Mouse (Mus musculus) ovary, adult 18-20 months (tissue): ENCODE data around the gene Pold1.

Source experiments
- DNase-seq: peaks from one replicate; pipeline ENCODE4 v3.0.0; 2022; ENCODE audit warnings: low spot score, mixed read lengths

The Pold1 gene

GRCm38 (mm10) chr7:44548497-44549087 is at the start of gene Pold1:
Gene Pold1 (minus strand): TSS chr7:44548849.
- DNase-seq, result peak; percentile 98

GRCm38 (mm10) chr7:44598336-44598735 is 49.7 kb upstream of the Pold1 start:
- DNase-seq, result no peak

- no peak for DNase-seq
Measured at GRCm38 (mm10) chr7:44597666-44598065, 49.0 kb upstream of the Pold1 start.

DNA sequence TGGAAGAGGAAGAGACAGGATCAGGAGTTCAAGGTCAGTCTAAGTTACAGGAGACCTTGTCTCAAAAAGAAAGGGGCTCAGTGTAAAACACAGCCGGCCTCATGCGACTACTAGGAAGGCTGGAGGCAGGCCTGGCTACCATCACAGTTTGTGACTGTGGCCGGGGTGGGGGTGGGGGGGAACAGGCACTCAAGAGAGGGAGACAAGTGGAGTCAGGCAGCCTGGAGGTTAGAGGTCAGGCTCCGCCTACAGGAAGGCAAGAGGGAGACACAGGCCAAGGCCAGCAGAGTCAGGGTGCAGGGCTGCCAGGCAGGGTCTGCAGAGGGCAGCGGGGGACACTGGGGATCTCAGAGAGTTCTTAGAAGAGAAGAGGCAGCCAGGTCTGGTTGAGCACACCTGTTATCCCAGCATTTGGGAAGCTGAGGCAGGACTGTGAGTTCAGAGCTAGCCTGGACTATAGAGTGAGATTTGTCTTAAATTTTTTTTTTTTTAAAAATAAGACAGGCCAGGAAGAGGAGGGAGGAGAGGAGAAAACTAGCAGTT is 48.4 kb upstream of the Pold1 start:
- no peak for DNase-seq

DNA sequence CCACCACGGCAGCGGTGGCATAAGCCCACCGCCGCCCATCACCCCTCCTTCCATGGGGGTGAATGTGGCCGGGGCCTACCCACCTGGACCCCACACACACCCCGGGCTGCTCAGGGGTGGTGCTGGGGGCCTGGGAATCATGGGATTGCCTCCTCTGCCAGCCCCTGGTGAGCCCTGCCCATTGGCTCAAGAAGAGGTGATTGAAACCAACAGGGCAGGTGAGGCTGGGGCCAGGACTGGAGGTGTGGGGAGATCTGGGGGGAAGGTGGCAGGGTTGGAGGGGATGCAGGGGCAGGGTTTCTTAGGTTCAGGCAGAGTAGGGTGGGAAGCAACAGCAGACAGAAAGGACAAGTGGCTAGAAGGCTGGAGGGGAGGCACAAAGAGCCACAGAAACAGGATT is 47.4 kb upstream of the Pold1 start:
- DNase-seq, result no peak

DNA sequence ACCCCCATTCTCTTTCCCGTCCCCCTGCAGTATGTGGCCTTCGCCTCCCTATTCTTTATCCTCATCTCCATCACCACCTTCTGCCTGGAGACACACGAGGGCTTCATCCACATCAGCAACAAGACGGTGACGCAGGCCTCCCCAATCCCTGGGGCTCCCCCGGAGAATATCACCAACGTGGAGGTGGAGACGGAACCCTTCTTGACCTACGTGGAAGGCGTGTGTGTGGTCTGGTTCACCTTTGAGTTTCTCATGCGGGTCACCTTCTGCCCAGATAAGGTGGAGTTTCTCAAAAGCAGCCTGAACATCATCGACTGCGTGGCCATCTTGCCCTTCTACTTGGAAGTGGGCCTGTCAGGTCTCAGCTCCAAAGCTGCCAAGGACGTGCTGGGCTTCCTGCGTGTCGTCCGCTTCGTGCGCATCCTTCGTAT is 46.5 kb upstream of the Pold1 start:
- DNase-seq, result no peak

GRCm38 (mm10) chr7:44594291-44594690 is 45.6 kb upstream of the Pold1 start:
- no peak for DNase-seq

DNA sequence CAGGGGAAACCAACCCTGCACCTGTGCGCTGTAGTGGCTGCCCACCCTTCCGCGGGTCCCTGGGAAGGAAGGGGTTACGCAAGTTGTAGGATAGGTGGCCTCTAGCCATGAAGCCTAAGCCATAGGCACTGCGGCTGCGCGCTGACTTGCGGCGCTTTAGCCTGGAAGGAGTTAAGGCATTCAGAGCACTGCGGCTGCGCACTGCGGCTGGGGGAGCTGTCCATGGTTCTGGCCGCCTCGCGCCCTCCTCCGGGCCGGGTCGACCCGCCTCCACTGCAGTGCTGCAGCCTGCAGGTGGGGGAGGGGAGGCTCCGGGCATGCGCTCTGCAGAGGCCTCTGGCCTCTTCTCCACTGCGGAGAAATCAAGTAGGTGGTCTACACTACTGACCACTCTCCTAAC is 45.1 kb upstream of the Pold1 start:
- peak; percentile 66 for DNase-seq

DNA sequence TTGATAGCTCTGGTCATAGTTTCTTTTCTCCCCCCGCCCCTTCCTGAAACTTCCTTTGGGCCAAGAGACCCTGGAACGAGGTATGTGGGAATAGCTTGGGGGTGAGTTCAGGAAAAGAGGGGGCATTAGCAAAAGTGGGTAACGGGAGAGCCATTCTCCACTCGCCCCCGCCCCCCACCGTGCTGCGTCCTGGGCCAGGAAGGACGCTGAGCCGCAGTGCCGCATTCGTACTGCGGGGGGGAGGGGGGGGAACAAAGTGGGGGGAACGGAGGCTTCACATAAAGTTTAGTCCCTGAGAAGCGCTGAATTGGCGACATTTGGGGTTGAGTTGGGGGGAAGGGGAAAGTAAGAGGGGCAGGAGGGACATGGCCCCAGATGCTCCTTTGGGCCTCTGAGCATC is 44.4 kb upstream of the Pold1 start:
- no peak for DNase-seq

DNA sequence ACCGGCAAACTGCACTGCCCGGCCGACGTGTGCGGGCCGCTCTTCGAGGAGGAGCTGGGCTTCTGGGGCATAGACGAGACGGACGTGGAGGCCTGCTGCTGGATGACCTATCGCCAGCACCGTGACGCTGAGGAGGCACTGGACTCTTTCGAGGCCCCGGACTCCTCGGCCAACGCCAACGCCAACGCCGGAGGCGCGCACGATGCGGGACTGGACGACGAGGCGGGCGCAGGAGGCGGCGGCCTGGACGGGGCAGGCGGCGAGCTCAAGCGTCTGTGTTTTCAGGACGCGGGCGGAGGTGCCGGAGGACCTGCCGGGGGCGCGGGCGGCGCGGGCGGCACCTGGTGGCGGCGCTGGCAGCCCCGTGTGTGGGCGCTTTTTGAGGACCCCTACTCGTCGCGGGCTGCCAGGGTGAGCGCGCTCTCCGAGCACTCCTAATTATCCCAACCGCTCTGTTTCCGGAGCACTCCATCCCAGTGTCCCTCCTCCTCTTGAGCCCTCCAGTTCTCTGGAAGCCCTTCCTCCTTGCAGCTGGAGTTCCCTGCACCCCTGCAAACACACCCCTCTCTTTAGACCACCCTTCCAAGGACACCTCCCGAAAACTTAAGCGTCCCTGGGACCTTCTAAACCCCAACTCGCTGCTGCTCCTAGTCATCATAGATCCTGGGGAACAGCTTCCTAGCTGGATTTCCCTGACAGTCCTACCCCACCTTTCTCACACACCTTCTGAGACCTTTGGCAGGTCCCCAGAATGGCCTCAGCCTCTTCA is 42.9 kb upstream of the Pold1 start:
- no peak for DNase-seq

DNA sequence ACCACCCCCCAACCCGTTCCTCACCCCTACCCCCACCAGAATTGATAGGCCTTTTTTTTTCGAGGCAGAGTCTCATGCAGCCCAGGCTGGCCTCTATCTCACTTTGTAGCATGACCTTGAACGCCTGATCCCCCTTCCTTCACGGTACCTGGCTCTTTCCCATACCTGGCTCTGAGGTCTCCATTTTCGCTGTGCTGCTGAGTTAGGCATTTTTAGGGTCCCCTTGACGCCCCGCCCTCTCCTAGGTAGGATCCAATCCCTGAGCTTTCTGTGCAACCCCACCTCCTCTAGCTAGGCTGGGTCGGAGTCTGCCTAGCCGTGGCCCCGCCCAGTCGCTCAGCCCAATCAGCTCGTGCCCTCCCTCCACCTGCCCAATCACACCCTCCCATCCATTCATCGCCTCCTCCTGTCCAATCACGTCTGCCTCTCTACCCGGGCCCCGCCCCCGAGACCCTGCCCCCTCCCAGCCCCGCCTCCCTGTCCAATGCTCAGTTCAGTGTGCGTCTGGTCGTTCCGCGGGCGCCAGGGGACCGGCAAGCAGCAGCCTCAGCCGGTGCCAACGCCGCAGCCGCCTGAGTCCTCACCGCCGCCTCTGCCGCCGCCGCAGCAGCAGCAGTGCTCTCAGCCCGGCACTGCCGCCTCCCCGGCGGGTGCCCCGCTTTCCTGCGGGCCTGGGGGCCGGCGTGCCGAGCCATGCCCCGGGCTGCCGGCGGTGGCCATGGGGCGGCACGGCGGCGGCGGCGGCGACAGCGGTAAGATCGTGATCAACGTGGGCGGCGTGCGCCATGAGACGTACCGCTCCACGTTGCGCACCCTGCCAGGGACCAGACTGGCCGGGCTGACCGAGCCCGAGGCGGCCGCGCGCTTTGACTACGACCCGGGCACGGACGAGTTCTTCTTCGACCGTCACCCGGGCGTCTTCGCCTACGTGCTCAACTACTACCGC is 42.0 kb upstream of the Pold1 start, which contains the start of gene Kcnc3:
TSS of gene Kcnc3 (plus strand) at position 263 of the 946 bp plus-strand sequence.
- DNase-seq, result peak; percentile 80

DNA sequence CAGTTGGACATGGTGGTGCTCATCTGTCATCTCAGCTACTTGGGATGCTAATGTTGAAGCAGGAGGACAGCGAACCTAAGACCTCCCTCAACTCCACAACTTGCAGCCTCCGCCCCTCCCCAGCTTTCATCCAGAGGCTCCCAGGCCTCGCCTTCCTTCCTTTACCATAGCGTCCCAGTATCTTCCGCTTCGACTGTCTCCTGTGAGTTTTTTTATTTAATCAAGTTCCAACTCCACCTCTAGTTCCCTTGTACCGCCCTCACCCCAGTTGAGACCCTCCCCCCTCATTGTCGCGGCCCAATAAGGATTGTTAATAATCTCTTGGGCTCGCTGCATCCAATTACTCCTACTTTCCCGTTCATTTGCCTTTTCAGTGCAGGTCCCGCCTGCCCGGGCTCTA is 41.3 kb upstream of the Pold1 start:
- no peak for DNase-seq

- DNase-seq, result peak; percentile 62
Measured at GRCm38 (mm10) chr7:44589149-44589548, 40.5 kb upstream of the Pold1 start.

DNA sequence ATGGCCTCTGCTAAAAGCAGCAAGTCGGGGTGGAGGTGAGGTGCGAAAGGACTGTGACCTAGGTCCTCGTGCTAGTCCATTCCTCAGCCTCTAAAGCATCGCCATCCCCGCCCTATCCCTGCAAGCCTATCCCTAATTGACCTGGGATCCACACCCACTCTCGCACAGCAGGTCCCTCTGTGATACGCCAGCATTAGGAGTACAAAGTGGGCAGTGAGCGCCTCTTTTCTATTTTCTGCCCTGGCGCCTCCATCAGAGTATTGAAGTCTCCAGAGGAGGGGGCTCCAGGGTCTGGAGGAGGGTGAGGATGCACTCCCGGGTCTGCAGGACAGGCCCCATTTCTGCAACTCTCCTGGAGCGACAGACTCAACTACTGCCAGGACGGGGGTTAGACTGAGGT is 39.7 kb upstream of the Pold1 start:
- no peak for DNase-seq

- DNase-seq, result no peak
Measured at GRCm38 (mm10) chr7:44587676-44588075, 39.0 kb upstream of the Pold1 start.

DNA sequence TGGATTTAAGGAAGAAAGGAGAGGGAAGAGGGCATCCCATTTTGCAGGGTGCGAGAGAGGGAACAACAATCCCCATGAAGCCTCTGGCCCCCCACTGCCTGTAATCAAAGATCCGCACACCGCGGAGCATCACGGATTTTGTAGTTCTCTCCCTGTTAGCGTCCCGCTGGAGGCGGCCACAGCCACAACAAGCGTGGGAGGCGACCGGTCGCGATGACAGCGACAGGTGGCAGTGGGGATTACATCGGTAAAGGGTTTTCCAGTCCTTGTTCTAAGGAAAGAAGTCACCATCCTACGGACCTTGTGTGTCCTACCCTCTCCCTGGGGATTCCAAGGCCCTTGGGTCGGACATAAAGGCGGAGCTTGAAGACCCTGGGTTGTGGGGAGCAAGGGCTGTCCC is 38.3 kb upstream of the Pold1 start:
- DNase-seq, result no peak

GRCm38 (mm10) chr7:44586518-44586917 is 37.9 kb upstream of the Pold1 start:
- no peak for DNase-seq

DNA sequence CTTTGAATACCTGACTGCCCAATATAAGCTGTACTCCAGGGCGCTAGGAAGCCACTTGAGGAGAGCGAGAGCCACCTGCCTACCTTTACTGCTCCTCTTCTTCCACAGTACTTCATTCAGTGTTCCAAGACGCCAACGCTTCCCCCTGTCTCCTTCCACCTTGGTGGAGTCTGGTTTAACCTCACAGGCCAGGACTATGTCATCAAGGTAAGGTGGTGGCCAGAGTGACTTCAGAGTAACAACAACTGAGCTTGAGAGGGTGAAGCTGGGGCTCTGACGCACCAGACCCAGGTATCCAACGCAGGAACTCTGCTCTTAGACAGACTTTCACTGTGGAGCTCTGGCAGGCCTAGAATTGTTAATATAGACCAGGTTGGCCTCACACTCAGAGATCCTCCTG is 37.0 kb upstream of the Pold1 start:
- DNase-seq, result no peak

- DNase-seq, result no peak
Measured at GRCm38 (mm10) chr7:44584921-44585320, 36.3 kb upstream of the Pold1 start.

- DNase-seq, result no peak
Measured at GRCm38 (mm10) chr7:44584265-44584804, 35.7 kb upstream of the Pold1 start.

DNA sequence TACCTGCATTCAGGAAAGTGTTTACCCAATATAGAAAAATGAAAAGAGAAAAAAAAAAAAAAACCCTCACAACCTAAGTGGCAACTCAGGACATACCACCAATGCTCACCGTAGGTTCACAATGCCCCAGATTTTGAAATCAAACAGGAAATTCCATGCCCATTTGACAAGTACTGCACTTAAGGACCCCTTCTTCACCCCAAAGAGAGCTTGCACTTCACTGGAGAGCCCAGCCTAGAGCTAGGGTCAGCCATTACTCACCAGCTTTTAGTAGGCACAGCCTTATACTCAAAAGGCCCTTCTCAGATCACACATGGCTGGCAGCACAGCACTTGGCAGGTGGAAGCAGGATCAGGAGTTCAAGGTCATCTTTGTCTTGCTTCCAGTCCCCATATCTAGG is 34.5 kb upstream of the Pold1 start:
- DNase-seq, result no peak

GRCm38 (mm10) chr7:44582709-44583108 is 34.1 kb upstream of the Pold1 start:
- DNase-seq, result no peak
